Mouse (Mus musculus) kidney, adult 2 months (tissue): ENCODE measurements at regions not wholly inside any gene's neighbourhood (a gene's known extent, or its start where the extent isn't known, plus 50 kb on each side); places are given as distances from the start of the nearest gene placed in this dataset.

Source experiments
- CTCF ChIP-seq: fragments of 200-500 bp; conservative IDR thresholded peaks from 2 replicates; pipeline ENCODE4 v1.5.1; 2011; ENCODE audit warnings: low read depth, mild to moderate bottlenecking, control low read depth, low read length, moderate library complexity, mixed read lengths; ENCODE audit not compliant: insufficient read depth, insufficient read length
- POLR2A ChIP-seq: fragments of 200-500 bp; IDR thresholded peaks from one replicate; pipeline ENCODE4 v1.6.1; 2011; ENCODE audit warnings: low read depth, low read length, control low read depth

DNA sequence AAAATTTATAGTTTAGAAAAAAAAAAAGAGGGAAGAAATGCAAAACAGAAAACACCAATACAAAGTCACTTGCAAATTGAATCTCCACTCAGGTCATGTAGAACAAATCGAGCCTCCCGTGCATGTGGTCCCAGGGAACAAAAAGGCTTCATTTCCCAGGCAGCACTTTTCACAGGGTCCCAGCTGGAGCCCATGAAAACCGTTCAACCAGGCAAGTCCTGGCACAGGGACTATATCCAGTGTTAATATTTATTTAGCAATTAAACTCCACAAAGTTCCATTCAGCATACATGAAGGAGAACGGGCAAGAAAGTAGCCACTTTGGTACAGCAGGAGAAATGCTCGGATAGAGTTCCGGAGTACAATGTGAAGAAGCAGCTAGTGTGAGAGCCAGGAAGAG, 93.9 kb upstream of the Spag17 start:
- TF ChIP-seq POLR2A (no peak), CTCF (no peak)
